Mouse (Mus musculus) gastrocnemius, postnatal 25 days (tissue): ENCODE results near the gene Trir. TPM values are rescaled to one million over a fixed set of nuclear protein-coding genes. Genes with fewer than 3 reads are reported as not detected.
A peak's percentile ranks its signal among the peaks of the same experiment; 100 is the strongest.

Experiments
- DNase-seq: peaks from one replicate; pipeline ENCODE4 v3.0.0; 2022
- total RNA-seq, 2 experiments: library from RNA; stranded (reverse); gene quantifications; 1 replicate in 1 of 2; 2 replicates in 1 of 2; pipeline ENCODE4 v1.2.3; 2021

The Trir gene
- total RNA-seq, 2 experiments from 2014 or later, result 66.5 to 69.4 TPM

- peak; percentile 91 for DNase-seq
These were observed 10.2 kb downstream of the Trir start, which contains the start of gene Tnpo2 for GRCm38 (mm10) chr8:85036718-85037365. Gene Tnpo2, plus strand, starts transcription at chr8:85036915.

- DNase-seq, result no peak
These were observed 10.7 kb downstream of the Trir start for GRCm38 (mm10) chr8:85037366-85037680.

GRCm38 (mm10) chr8:85037681-85038531, 11.3 kb downstream of the Trir start:
- peak; percentile 45 for DNase-seq

GRCm38 (mm10) chr8:85043619-85044018, 17.0 kb downstream of the Trir start:
- DNase-seq, result no peak

GRCm38 (mm10) chr8:85057367-85057766, 30.7 kb downstream of the Trir start:
- DNase-seq, result no peak

GRCm38 (mm10) chr8:85059879-85060616, 33.4 kb downstream of the Trir start, which contains the start of gene Fbxw9:
Gene Fbxw9, plus strand, starts transcription at chr8:85060055.
- DNase-seq, result peak; percentile 73

GRCm38 (mm10) chr8:85062603-85063002, 36.0 kb downstream of the Trir start:
- no peak for DNase-seq

GRCm38 (mm10) chr8:85065213-85065612, 38.6 kb downstream of the Trir start:
- no peak for DNase-seq

- DNase-seq, result no peak
These were observed 40.5 kb downstream of the Trir start for GRCm38 (mm10) chr8:85067155-85067554.

- no peak for DNase-seq
These were observed 41.4 kb downstream of the Trir start, which contains the start of gene Gm5741 for GRCm38 (mm10) chr8:85067982-85068381. Gene Gm5741, minus strand, starts transcription at chr8:85067982.

- no peak for DNase-seq
These were observed 44.4 kb downstream of the Trir start for GRCm38 (mm10) chr8:85071041-85071440.

- DNase-seq, result peak; percentile 88
These were observed 45.1 kb downstream of the Trir start, which contains the start of gene Dhps for GRCm38 (mm10) chr8:85071514-85072281. Gene Dhps, plus strand, starts transcription at chr8:85071757.

GRCm38 (mm10) chr8:85072364-85072929, 45.8 kb downstream of the Trir start:
- no peak for DNase-seq

- DNase-seq, result no peak
These were observed 46.5 kb downstream of the Trir start for GRCm38 (mm10) chr8:85073041-85073612.

- no peak for DNase-seq
These were observed 47.5 kb downstream of the Trir start for GRCm38 (mm10) chr8:85074167-85074566.

GRCm38 (mm10) chr8:85074617-85075016, 48.0 kb downstream of the Trir start:
- no peak for DNase-seq

- no peak for DNase-seq
These were observed 49.4 kb downstream of the Trir start for GRCm38 (mm10) chr8:85076001-85076400.

- DNase-seq, result peak; percentile 64
These were observed 50.4 kb downstream of the Trir start for GRCm38 (mm10) chr8:85076993-85077392.
